Mouse (Mus musculus) E14TG2a.4 (cell line): ENCODE results near the gene Gucy1b2.

Experiments
- CTCF ChIP-seq: conservative IDR thresholded peaks from 2 replicates; pipeline ENCODE4 v1.5.1; 2014; ENCODE audit warnings: low read length
- NANOG ChIP-seq: IDR thresholded peaks from 2 replicates; pipeline ENCODE4 v1.6.1; 2014; ENCODE audit warnings: borderline replicate concordance, low read length, mixed read lengths

DNA sequence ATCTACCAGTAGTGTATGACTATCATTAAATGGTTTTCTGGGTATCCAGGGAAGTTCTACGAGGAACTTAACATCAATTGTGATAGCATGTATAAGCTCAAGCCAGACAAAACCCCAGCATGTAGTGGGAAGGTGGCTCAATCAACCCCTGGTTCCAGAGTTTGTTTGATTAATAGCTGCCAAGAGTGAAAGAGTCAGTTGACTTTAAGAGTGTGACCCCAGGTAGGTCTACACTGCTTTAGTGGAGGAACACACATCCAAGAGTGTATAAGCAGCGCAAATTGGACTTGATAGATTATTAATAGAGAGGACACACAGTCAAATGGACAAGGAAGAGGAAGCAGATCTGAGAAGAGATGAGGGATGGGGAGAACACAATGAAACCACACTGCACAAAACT is 18.3 kb downstream of the Gucy1b2 start:
- TF ChIP-seq CTCF (no peak), NANOG (no peak)
